Mouse (Mus musculus): ENCODE results near the gene E4f1. TPM values are rescaled to one million over a fixed set of nuclear protein-coding genes. Genes with fewer than 3 reads are reported as not detected.

E4f1 gene
- polyA plus RNA-seq, 1 experiment from 2014 or later = 8.3 TPM

GRCm38 (mm10) chr17:24416051-24416652 lies 54.0 kb downstream of the E4f1 start:
- DNase-seq (ENCODE audit: low spot score) (no peak), ATAC-seq (no peak)
- Histone ChIP-seq H3K27ac (ENCODE audit: low read depth, low read length) (no peak overlapping the region), H3K9me3 (replicated peaks; ENCODE audit: control insufficient read depth, low read length) (no peaks in the 10 kb centered on the region), H3K4me2 (ENCODE audit: low read length) (peak overlapping the region; percentile 97), H3K4me1 (ENCODE audit: control insufficient read depth, insufficient read depth, low read length) (peaks cover 15% of the 10 kb centered on the region), H3K9ac (ENCODE audit: low read length) (peak overlapping the region; percentile 94), H3K27me3 (replicated peaks; ENCODE audit: control insufficient read depth, insufficient read depth, low read length) (no peaks in the 10 kb centered on the region), H3K36me3 (ENCODE audit: control insufficient read depth, insufficient read depth, low read length) (peaks cover 62% of the 10 kb centered on the region), H3K4me3 (ENCODE audit: low read depth, low read length) (peak overlapping the region; percentile 87)
- WGBS = 80% methylated on average over 3 of the region's 3 CpGs

DNA sequence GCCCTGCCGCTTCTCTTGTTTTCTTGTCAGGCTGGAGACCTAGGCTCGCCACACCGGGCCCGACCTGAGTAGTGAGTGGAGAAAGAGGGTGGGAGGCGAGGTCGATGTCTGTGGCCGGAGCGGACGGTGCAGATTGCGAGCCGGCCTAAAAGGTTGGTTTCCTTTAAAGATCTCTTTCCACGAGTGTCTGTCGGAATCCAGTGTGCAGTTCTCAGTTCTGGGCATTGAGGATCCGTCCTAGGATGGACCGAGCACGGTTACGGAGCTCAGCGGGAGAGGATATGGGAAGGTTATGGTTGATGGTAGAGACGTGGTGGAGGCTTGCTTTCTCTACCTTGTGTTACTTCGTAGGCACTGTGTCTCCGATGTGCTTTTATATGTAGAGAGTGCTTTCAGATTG lies 55.1 kb downstream of the E4f1 start:
- under 1% methylated on average over 21 of the region's 21 CpGs for WGBS
- H3K4me2 ChIP-seq (ENCODE audit: low read length) = peak overlapping the region; percentile 97
- no peaks in the 10 kb centered on the region for H3K27me3 ChIP-seq (replicated peaks; ENCODE audit: control insufficient read depth, insufficient read depth, low read length)
- H3K36me3 ChIP-seq (ENCODE audit: control insufficient read depth, insufficient read depth, low read length) = peaks cover 59% of the 10 kb centered on the region
- H3K9me3 ChIP-seq (replicated peaks; ENCODE audit: control insufficient read depth, low read length) = no peaks in the 10 kb centered on the region
- peak overlapping the region; percentile 89 for H3K27ac ChIP-seq (ENCODE audit: low read depth, low read length)
- ATAC-seq = no peak
- H3K4me3 ChIP-seq (ENCODE audit: low read depth, low read length) = peak overlapping the region; percentile 87
- peaks cover 15% of the 10 kb centered on the region for H3K4me1 ChIP-seq (ENCODE audit: control insufficient read depth, insufficient read depth, low read length)
- peak overlapping the region; percentile 94 for H3K9ac ChIP-seq (ENCODE audit: low read length)
- DNase-seq (ENCODE audit: low spot score) = no peak

DNA sequence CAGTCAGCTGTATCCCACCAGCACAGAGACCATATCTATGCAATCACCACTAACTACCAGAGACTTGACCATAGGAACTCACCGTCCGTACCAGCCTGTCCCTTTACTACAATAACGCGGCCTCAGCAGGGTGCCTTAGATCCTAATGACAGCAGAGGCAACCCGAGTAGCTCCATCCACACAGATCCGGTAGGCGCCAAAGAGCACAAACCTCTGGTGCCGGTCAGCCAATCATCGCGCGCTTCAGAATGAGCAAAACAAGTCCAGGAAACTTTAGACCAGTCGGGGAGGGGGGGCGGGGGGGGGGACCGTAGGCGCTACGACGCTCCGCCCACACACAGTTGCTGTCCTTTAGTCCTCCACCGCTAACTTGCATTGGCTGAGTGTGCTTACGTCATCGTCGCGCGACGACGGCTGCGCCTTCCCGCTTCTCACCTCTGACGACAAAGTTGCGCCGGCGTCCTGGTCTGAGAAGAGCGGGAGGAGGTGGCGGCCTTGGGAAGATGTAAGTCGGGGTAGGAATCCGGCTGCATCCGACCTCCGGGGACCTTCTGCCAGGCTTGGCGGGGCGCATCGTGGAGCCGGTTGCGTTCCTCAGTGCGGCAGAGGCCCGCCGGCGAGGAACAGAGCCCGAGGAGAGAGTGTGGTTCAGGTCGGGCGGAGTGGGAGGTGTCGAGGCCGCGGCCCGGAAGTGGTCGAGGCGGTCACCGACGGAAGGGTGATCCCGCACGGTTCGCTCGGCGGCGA lies 55.7 kb downstream of the E4f1 start, which contains the start of gene Rnps1:
Gene Rnps1 (plus strand): TSS at position 336 of the 747 bp plus-strand sequence.
- under 1% methylated on average over 63 of the region's 64 CpGs for WGBS
- Histone ChIP-seq H3K36me3 (ENCODE audit: control insufficient read depth, insufficient read depth, low read length) (peaks cover 59% of the 10 kb centered on the region), H3K9ac (ENCODE audit: low read length) (peak within 1 kb of the TSS; percentile 94), H3K4me1 (ENCODE audit: control insufficient read depth, insufficient read depth, low read length) (peaks cover 15% of the 10 kb centered on the region), H3K27me3 (replicated peaks; ENCODE audit: control insufficient read depth, insufficient read depth, low read length) (no peaks in the 10 kb centered on the region), H3K9me3 (replicated peaks; ENCODE audit: control insufficient read depth, low read length) (no peaks in the 10 kb centered on the region), H3K4me3 (ENCODE audit: low read depth, low read length) (peak within 1 kb of the TSS; percentile 87), H3K27ac (ENCODE audit: low read depth, low read length) (peak within 1 kb of the TSS; percentile 89), H3K4me2 (ENCODE audit: low read length) (peak within 1 kb of the TSS; percentile 97)
- ATAC-seq (peak; percentile 96), DNase-seq (ENCODE audit: low spot score) (peak; percentile 99)

- peak; percentile 4 for DNase-seq (ENCODE audit: low spot score)
- H3K36me3 ChIP-seq (ENCODE audit: control insufficient read depth, insufficient read depth, low read length) = peaks cover 59% of the 10 kb centered on the region
- H3K9ac ChIP-seq (ENCODE audit: low read length) = peak overlapping the region; percentile 73
- peak; percentile 25 for ATAC-seq
- 38% methylated on average over 22 of the region's 22 CpGs for WGBS
- H3K9me3 ChIP-seq (replicated peaks; ENCODE audit: control insufficient read depth, low read length) = no peaks in the 10 kb centered on the region
- peak overlapping the region; percentile 87 for H3K4me3 ChIP-seq (ENCODE audit: low read depth, low read length)
- peaks cover 15% of the 10 kb centered on the region for H3K4me1 ChIP-seq (ENCODE audit: control insufficient read depth, insufficient read depth, low read length)
- H3K27ac ChIP-seq (ENCODE audit: low read depth, low read length) = peak overlapping the region; percentile 89
- no peaks in the 10 kb centered on the region for H3K27me3 ChIP-seq (replicated peaks; ENCODE audit: control insufficient read depth, insufficient read depth, low read length)
- peak overlapping the region; percentile 97 for H3K4me2 ChIP-seq (ENCODE audit: low read length)
These were observed 56.4 kb downstream of the E4f1 start for GRCm38 (mm10) chr17:24413557-24414211.

GRCm38 (mm10) chr17:24407116-24407803 lies 62.9 kb downstream of the E4f1 start:
- H3K36me3 ChIP-seq (ENCODE audit: control insufficient read depth, insufficient read depth, low read length) = peaks cover 87% of the 10 kb centered on the region

DNA sequence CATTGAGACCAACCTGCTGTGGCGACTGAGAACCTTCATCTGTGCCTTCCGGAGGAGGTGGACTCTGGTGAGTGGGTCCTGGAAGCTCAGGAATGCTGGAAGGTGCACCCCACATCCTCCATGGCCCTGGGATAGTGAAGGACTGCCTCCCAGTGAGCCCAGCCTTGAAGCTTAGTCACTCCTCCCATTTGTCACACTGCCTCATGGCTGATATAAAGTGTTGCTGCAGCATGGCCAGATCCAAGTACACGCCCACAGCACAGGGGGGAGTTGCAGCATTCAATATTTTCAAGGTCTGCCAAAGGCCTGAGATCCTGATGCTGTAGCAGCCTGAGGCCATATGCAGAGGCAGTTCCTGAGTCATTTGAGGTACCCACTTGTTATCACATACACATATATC lies 67.7 kb downstream of the E4f1 start:
- Histone ChIP-seq H3K36me3 (ENCODE audit: control insufficient read depth, insufficient read depth, low read length) (peaks cover 83% of the 10 kb centered on the region), H3K4me2 (ENCODE audit: low read length) (no peak overlapping the region), H3K4me1 (ENCODE audit: control insufficient read depth, insufficient read depth, low read length) (no peaks in the 10 kb centered on the region), H3K27me3 (replicated peaks; ENCODE audit: control insufficient read depth, insufficient read depth, low read length) (no peaks in the 10 kb centered on the region), H3K9ac (ENCODE audit: low read length) (no peak overlapping the region), H3K4me3 (ENCODE audit: low read depth, low read length) (no peak overlapping the region), H3K27ac (ENCODE audit: low read depth, low read length) (no peak overlapping the region), H3K9me3 (replicated peaks; ENCODE audit: control insufficient read depth, low read length) (no peaks in the 10 kb centered on the region)
- 82% methylated on average over 3 of the region's 3 CpGs for WGBS
- DNase-seq (ENCODE audit: low spot score) (no peak), ATAC-seq (no peak)

More at GRCm38 (mm10) chr17:24407116-24407803, 62.9 kb downstream of the E4f1 start:
- H3K9ac ChIP-seq (ENCODE audit: low read length) = no peak overlapping the region
- no peak overlapping the region for H3K4me2 ChIP-seq (ENCODE audit: low read length)
- no peak overlapping the region for H3K4me3 ChIP-seq (ENCODE audit: low read depth, low read length)
- DNase-seq (ENCODE audit: low spot score) = no peak
- H3K4me1 ChIP-seq (ENCODE audit: control insufficient read depth, insufficient read depth, low read length) = no peaks in the 10 kb centered on the region
- no peak overlapping the region for H3K27ac ChIP-seq (ENCODE audit: low read depth, low read length)
- no peak for ATAC-seq
- H3K27me3 ChIP-seq (replicated peaks; ENCODE audit: control insufficient read depth, insufficient read depth, low read length) = no peaks in the 10 kb centered on the region
- WGBS = 87% methylated on average over 12 of the region's 12 CpGs
- no peaks in the 10 kb centered on the region for H3K9me3 ChIP-seq (replicated peaks; ENCODE audit: control insufficient read depth, low read length)

DNA sequence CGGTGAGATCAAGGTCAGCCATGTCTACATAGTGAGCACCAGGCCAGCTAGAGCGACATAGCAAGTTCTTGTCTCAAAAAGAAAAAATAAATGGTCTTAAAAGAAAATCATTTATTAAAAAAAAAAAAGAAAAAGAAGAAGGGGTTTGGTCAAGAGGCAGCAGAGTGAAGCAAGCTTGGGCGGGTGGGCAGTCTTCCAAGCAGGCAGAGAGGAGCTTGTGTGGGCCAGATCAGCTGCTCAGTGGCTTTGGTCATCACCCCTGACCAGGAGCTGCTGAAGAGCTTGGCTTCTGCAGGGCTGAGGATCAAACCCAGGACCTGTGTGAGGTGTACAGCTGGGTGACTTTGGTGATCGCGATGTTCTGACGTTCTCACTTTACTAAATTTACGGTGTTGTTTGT lies 75.7 kb downstream of the E4f1 start:
- no peaks in the 10 kb centered on the region for H3K27me3 ChIP-seq (replicated peaks; ENCODE audit: control insufficient read depth, insufficient read depth, low read length)
- 92% methylated on average over 7 of the region's 7 CpGs for WGBS
- DNase-seq (ENCODE audit: low spot score) = no peak
- no peak overlapping the region for H3K27ac ChIP-seq (ENCODE audit: low read depth, low read length)
- H3K9me3 ChIP-seq (replicated peaks; ENCODE audit: control insufficient read depth, low read length) = no peaks in the 10 kb centered on the region
- no peak for ATAC-seq
- peaks cover 47% of the 10 kb centered on the region for H3K36me3 ChIP-seq (ENCODE audit: control insufficient read depth, insufficient read depth, low read length)
- no peak overlapping the region for H3K9ac ChIP-seq (ENCODE audit: low read length)
- H3K4me3 ChIP-seq (ENCODE audit: low read depth, low read length) = no peak overlapping the region
- H3K4me1 ChIP-seq (ENCODE audit: control insufficient read depth, insufficient read depth, low read length) = no peaks in the 10 kb centered on the region
- no peak overlapping the region for H3K4me2 ChIP-seq (ENCODE audit: low read length)

All from forebrain, embryonic 14.5 days (tissue).